Mouse (Mus musculus) bone marrow, adult 2 months (tissue): Measurements from ENCODE around the gene Ampd3.

Source experiments
- CTCF ChIP-seq: fragments of 200-500 bp; IDR thresholded peaks from 2 replicates; pipeline ENCODE4 v1.5.1; 2011; ENCODE audit warnings: low read length, control low read depth; ENCODE audit not compliant: control insufficient read depth, insufficient read depth
- POLR2A ChIP-seq: fragments of 200-500 bp; IDR thresholded peaks from 2 replicates; pipeline ENCODE4 v1.6.1; 2011; ENCODE audit warnings: low read depth, mild to moderate bottlenecking, control low read depth, low read length, borderline replicate concordance; ENCODE audit not compliant: control insufficient read depth

- TF ChIP-seq CTCF (no peak), POLR2A (no peak)
Measured at GRCm38 (mm10) chr7:110718505-110718904, 49.5 kb upstream of the Ampd3 start.
